Mouse (Mus musculus) layer of hippocampus, adult 2 months (tissue): Measurements from ENCODE around the gene Paxip1. TPM values are rescaled to one million over a fixed set of nuclear protein-coding genes. Genes with fewer than 3 reads are reported as not detected.
A peak's percentile ranks its signal among the peaks of the same experiment; 100 is the strongest.

Experiments used
- DNase-seq, 2 experiments: peaks; one replicate each; pipeline ENCODE4 v3.0.0; 2022; ENCODE audit warnings: low spot score in 2 of 2
- H3K27ac ChIP-seq: fragments of 200-600 bp; 2 replicates; pipeline ENCODE4 v1.8.1; 2022
- H3K4me3 ChIP-seq: fragments of 200-600 bp; 2 replicates; pipeline ENCODE4 v1.8.1; 2022; ENCODE audit warnings: mild to moderate bottlenecking
- CTCF ChIP-seq: fragments of 200-600 bp; conservative IDR thresholded peaks from 2 replicates; pipeline ENCODE4 v1.8.1; 2022; ENCODE audit warnings: antibody characterized with exemption, mild to moderate bottlenecking, moderate library complexity
- long read RNA-seq, 2 experiments: library from polyadenylated mRNA; stranded (forward); transcript quantifications; one replicate each; pipeline ENCODE4 v2.0.0; 2021; ENCODE audit warnings: borderline mapping rate in 2 of 2
- total RNA-seq, 2 experiments: library from RNA; stranded (reverse); gene quantifications; 2 replicates each; pipeline ENCODE4 v1.2.3; 2021

Gene Paxip1
- 10 to 100 TPM; 50.9 to 57.3 TPM for total RNA-seq
- long read RNA-seq, experiment 1, full-length matches to known transcripts, result 9 of 31 reads
- long read RNA-seq, experiment 1, partial matches to known transcripts, result 6 of 31 reads
- long read RNA-seq, experiment 1, other reads (novel, unspliced or antisense), result 16 of 31 reads
- long read RNA-seq, experiment 2, full-length matches to known transcripts, result 12 of 46 reads
- long read RNA-seq, experiment 2, partial matches to known transcripts, result 9 of 46 reads
- long read RNA-seq, experiment 2, other reads (novel, unspliced or antisense), result 25 of 46 reads

DNA sequence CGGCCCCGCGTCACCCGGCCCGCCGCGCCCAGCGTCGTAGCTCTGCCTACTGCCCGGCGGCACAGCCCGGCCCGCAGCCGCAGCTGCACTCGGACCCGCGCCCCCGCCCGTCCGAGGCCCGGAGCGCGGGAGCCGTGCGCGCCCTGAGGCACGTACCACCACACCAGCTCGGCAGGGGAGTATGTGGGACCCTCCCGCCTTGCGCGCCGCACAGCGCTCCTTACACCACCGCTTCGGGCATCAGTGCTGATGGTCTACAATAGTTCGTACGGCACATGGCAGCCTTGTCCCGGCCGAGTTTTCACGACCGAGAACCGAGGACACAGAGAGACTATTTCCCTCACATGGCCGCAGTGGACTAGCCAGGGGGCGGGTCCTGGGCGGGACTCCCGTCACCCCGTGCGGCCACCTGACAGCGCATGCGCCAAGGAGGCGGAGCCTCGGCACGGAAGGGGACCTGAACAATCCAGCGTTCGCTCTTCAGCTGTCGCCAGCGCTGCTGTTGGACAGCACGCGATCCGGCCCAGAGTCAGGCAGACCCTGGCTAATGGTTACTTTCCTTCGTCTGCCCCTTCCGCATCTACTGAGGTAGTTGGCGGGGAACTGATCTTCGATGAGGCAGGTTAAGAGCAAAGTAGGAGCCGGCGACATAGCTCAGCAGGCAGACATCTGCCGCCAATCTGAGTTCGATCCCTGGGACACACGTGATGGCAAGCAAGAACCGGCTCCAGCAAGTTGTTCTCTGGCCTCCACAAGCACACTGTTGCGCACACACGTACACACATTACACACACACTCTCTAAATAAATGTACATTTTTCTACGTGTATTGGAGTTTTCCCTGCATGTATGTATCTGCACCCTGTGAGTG lies at the start of gene Paxip1:
TSS of gene Paxip1 (minus strand) at position 389 of the 870 bp plus-strand sequence.
- peak; percentile 94 to 96 for DNase-seq
- TF ChIP-seq CTCF, result 0 out of 2 replicates have a peak, but pooled peaks have one; percentile 7
- Histone ChIP-seq H3K4me3 (peak within 1 kb of the TSS; percentile 58), H3K27ac (peak within 1 kb of the TSS; percentile 100)

DNA sequence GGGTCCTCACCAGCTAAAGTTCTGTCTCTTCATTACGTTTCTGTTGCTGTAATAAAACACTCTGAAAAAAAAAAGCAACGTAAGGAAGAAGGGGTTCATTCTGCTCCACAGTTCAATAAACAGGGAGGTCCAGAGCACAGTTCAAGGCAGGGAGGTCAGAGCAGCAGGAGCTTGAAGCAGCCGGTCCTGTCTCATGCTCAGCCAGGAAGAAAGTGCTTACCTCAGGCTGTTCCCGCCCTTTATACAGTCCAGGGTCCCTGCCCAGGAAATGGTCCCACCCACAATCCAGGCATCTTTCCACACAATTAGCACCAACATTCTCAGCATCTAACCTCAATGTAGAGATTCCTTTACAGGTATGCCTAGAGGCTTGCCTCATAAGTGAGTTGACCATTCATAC lies 46.6 kb upstream of the Paxip1 start:
- Histone ChIP-seq H3K27ac (no peak overlapping the region), H3K4me3 (no peak overlapping the region)
- no peak for TF ChIP-seq CTCF
- DNase-seq, result no peak

DNA sequence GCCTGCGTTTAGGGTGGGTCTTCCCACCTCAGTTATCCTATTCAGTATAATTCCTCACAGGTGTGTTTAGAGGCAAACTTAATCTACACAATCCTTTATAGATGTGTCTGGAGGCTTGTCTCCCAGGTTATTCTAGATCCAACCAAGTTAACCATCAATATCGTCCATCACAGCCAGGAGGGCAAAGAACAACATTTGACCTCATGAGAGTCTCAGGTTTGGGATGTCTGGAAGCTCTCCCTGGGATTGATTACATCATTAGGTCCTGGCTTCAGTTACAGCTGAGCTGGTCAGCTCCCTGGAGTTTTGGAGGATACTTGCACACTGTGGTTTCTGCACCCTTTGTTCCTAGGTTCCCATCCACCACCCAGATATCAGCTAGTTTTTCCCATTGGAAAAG lies 43.6 kb upstream of the Paxip1 start:
- H3K4me3 ChIP-seq, result no peak overlapping the region
- no peak for TF ChIP-seq CTCF

DNA sequence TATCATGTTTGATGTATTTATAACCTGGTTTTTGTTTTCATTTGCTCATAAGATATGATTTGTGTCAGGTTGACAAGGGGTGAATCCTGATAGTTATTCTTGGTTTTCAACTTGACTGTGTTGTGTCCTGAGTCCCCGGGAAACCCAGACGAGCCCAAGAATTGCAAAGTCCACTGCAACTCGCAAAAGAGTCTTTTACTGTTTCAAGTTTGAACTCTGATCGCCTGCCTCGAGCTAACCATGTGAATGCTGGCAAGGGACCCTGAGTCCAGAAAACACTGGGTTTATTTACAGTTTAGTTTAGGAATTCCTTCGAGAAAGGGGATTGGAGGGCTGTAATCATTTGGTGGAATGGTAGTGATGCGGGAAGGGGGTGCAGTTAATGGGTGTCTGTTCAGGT lies 36.5 kb upstream of the Paxip1 start:
- no peak overlapping the region for H3K4me3 ChIP-seq
- no peak for DNase-seq
- H3K27ac ChIP-seq, result no peak overlapping the region
- no peak for TF ChIP-seq CTCF

More for the DNA sequence above, 43.6 kb upstream of the Paxip1 start:
- DNase-seq, result no peak
- H3K27ac ChIP-seq, result no peak overlapping the region

DNA sequence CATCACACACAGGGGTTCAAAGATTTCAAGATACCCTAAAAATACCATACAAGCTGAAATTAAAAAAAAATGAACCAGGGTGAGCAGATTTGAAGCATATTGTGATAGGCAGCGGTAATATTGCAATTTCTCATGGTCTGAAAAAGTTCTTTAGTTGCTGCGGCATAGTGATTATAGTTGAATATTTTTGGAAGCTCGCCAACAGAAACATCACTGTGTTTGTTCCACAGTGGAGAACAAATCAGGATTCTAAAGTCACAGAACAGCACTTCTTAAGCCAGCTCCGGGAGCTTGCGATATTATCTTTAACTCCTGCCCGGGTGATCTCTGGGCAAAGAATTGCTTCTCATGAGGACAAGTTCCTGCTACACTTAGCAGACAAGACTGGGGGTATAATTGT lies 29.7 kb upstream of the Paxip1 start:
- no peak overlapping the region for H3K27ac ChIP-seq
- TF ChIP-seq CTCF, result no peak
- no peak overlapping the region for H3K4me3 ChIP-seq
- peak in 1 of 2 experiments; percentile 3 for DNase-seq

DNA sequence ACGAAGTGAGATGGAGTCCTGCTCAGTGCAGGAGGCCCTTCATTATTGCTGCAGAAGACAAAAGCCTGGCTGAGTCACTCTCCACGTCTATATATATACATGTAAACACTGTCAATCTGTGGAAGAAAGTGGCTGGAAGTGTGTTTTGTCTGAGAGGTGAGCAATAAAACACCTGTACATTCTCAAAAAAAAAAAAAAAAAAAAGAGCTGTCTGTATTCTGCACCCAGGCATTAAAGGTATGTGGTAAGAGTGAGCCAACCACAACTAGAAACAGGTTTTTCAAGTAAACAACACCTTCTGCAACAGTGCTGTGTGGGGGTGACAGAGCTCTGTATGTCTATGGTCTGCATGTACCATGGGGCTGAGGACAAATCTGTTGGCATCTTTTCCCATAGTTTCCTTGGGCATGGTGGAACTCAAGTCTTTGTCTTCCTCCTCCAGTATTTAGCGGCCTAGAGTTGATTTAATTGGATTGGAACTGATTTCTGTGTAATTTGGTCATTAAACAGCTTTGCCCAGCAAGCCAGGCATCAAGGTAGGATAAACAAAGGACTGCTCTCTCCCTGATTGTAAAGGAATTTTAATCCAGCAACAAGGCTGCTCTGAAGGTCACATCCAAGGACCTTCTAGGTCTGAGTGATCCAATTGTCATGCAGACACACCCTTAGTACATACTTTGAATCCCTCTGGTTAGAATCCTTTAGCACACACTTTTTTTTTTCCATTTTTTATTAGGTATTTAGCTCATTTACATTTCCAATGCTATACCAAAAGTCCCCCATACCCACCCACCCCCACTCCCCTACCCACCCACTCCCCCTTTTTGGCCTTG lies 27.6 kb upstream of the Paxip1 start:
- TF ChIP-seq CTCF, result no peak
- Histone ChIP-seq H3K27ac (no peak overlapping the region), H3K4me3 (no peak overlapping the region)
- no peak for DNase-seq

DNA sequence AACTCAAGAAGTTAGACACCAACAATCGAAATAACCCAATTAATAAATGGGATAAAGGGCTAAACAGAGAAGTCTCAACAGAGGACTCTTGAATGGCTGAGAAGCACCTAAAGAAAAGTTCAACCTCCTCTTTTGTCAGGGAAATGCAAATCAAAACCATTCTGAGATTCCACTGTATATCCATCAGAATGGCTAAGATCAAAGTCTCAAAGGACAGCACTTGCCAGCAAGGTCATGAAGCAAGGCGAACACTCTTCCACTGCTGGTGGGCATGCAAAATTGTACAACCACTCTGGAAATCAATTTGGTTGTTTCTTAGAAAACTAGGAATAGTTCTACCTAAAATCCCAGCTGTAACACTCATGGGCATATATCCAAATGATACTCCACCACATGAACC lies 22.8 kb upstream of the Paxip1 start:
- DNase-seq, result no peak
- no peak overlapping the region for H3K27ac ChIP-seq
- H3K4me3 ChIP-seq, result no peak overlapping the region
- no peak for TF ChIP-seq CTCF

DNA sequence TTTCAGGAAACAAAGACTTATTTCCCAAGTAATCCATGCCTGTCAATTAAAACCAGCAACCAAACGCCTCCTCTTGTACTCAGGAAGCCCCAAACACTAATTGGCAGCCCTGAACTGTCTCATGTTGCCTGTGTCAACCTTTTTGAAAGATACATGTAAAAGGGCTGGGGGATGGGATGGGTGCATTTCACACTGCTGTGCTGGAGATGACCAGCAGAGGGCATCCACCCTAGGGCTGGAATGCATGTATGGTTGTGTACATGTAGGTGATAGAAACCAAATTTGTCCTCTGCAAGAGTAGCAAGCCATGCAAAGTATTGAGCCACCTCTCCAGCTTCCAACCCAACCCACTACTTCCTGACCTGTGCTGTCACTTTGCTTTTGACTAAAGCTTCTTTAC lies 2.4 kb upstream of the Paxip1 start:
- no peak overlapping the region for H3K27ac ChIP-seq
- DNase-seq, result peak; percentile 60 to 70
- TF ChIP-seq CTCF, result peak; percentile 88
- no peak overlapping the region for H3K4me3 ChIP-seq

DNA sequence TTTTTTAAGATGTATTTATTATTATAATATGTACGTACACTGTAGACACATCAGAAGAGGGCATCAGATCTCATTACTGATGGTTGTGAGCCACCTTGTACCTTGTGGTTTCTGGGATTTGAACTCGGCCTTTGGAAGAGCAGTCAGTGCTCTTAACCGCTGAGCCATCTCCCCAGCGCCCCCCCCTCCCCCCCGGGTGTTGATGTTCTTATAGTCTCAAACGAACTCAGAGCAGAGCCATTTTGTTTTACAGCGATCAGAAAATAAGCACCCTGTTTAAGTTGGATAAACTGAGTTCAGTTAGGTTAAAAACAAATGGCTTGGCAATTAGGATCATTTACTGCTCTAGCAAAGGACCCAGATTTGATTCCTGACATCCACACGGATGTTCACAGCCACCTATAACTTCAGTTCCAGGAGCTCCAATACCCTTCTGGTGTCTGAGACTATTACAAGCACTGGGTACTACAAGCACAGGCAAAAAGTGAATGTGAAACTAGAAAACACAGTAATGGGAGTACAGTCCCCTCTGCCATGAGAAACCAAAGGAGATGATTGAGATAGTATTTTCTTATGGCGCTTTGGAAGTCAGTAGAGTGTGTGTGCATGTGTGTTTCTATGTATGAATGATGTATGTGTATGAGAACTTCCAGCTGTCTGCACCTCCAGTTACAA lies 1.2 kb upstream of the Paxip1 start:
- DNase-seq, result no peak
- H3K27ac ChIP-seq, result no peak overlapping the region
- H3K4me3 ChIP-seq, result peak overlapping the region; percentile 58; the same call in 1 of the 2 replicates
- TF ChIP-seq CTCF, result no peak

DNA sequence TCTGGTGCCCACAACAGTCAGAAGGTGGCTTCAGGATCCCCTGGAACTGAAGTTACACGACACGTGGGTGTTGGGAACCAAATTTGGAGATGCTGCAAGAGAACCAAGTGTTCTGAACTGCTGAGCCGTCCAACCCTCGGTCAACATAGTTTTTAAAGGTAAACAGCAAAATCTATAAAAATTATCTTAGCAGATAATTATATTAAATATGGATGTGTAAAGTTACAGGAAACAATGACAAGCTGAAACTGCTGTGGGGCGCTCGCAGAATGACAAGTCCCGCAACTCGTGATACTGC lies 631 bp upstream of the Paxip1 start:
- H3K27ac ChIP-seq, result peak overlapping the region; percentile 100
- H3K4me3 ChIP-seq, result peak overlapping the region; percentile 58
- no peak for TF ChIP-seq CTCF
- no peak for DNase-seq

DNA sequence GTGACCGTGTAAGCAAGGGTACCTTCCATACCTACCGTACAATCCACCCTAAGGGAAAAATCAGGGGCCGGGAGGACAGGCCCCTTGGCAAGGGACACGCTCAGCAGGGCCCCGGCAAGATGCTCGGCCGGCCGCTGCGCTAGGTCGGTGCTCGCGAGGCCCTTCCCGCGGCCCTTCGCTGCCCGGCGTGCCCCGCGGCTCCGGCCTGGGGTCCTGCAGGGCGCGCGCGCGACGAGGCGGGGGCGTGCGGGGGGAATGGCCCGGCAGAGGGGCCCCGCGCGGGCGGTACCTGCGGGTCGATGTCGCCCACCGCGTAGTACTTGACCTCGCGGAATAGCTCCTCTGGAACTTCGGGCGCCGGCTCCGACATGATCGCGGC lies 592 bp downstream of the Paxip1 start:
- H3K27ac ChIP-seq, result peak overlapping the region; percentile 100
- peak overlapping the region; percentile 58 for H3K4me3 ChIP-seq
- no peak for TF ChIP-seq CTCF
- DNase-seq, result peak; percentile 62 to 65

DNA sequence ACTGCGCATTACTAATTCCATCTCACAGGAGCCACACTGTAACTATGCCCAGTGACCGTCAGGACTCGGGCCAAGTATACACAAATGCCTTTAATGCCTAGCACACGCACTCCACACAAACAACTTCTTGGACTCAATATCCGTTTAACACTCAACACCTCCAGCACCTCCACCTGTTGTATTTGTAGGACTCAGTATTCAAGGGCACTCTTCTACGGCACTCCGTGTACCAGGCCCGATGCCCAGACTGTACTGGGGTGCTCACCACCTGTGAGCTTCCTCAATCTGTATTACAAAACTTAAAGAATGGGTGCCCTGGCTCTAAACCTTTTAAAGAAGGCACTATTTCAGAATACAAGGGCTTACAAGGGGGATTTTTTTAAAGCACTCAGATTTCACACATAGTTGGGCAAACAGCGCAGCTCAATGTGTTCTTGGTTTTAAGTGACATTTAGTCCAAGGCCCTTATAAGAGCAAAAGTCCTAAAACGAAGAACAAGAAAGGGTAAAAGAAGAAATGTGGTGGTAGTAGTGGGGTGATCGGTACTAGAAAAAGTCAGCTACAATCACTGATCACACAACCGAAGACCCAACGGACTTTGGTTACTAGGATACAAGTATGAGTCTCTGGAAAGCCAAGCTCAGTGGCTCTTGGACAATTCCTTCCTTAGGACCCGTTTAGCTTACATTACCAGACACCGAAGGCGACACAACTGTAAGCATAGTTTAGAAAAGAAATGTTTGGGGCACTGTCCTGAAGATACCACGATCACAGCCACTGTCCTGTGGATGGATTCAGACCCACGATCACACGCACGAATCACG lies 1.2 kb downstream of the Paxip1 start:
- TF ChIP-seq CTCF, result no peak
- H3K27ac ChIP-seq, result peak overlapping the region; percentile 100
- peak overlapping the region; percentile 58 for H3K4me3 ChIP-seq
- DNase-seq, result no peak
